Mouse (Mus musculus): ENCODE data around the gene Rplp2. TPM values are rescaled to one million over a fixed set of nuclear protein-coding genes. Genes with fewer than 3 reads are reported as not detected.
"Not testable (repeated sequence)": the region's sequence is repeated elsewhere in the genome, so short reads cannot be mapped to it uniquely, and the experiment has no call there.

The Rplp2 gene
- polyA plus RNA-seq, 1 experiment, result 693 TPM

DNA sequence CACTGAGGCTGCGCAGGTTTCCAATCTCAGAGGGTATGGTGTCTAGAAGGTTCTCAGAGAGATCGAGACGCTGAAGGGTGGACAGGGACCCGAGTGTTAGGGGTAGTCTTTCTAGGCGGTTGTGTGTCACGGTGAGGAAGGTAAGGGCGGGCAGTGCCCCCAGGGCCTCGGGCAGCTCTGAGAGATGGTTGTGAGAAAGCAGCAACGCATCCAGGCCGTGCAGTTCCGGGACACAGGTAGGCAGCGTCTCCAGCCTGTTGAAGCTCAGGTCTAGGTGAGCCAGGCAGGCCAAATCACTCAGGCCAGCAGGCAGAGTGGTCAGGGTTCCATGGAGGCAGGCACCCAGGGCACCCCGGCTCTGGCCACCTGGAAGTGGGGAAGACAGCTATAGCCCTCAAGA, 5.0 kb upstream of the Rplp2 start:
- WGBS, result 90% methylated on average over 13 of the region's 13 CpGs
- DNase-seq (ENCODE audit: low read depth, low spot score), result no peak

DNA sequence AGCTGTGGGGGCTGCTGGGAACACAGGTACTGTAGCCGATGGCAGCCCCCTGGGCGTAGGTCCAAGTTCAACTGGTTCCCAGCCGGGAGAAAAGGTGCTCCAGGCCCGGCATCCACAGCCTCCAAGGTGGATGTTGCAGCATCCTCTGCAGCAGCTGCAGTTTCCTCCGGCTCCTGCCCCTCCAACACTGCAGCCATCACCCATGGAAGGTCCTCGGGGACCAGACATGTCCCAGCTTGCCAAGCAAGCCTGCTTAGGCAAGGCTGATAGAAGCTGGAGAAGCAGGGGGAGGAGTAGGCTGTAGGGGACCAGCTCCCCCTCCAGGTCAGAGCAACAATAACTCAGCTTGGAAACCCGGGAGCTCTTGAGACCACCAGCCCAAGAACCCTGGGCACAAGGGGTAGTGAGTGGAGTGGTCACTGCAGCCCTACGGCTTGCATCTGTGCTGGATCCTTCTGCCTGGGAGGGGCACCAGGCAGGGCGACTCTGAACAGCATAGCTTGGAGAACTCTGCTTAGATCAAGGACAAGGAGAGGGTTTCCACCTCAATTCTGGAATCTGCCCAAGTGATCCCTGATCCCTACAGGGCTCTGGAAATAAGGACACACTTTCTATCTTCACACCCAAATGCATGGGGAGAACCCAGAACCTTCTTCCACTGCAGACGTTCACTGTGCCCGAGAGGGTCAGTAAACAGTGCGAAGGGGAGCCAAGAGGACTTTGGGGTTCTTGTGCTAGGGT, 3.9 kb upstream of the Rplp2 start:
- 7% methylated on average over 12 of the region's 12 CpGs for WGBS
- DNase-seq (ENCODE audit: low read depth, low spot score), result no peak

DNA sequence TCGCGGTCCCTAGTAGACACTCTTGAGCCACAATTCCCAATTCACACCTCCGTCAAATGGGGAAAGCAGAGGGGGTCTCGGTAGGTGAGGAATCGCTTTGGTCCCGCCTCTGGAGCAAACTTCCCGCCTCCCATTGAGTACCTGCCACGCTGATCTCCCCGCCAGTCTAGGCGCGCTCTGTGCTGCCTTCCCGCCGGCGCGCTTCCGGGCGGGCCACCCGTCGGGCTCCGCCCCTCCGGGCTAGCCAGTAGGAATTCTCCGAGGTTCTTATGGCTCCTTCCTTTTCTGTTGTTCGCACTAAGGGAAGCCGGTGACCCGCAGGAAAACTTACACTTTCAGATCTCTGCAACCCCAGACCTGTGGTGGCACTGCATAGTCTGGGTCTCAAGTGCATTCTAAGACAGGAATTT, 3.3 kb upstream of the Rplp2 start, which contains the start of gene Pidd1:
Pidd1 (minus strand) TSS at position 198 of the 410 bp plus-strand sequence.
- under 1% methylated on average over 25 of the region's 25 CpGs for WGBS
- no peak for DNase-seq (ENCODE audit: low read depth, low spot score)

DNA sequence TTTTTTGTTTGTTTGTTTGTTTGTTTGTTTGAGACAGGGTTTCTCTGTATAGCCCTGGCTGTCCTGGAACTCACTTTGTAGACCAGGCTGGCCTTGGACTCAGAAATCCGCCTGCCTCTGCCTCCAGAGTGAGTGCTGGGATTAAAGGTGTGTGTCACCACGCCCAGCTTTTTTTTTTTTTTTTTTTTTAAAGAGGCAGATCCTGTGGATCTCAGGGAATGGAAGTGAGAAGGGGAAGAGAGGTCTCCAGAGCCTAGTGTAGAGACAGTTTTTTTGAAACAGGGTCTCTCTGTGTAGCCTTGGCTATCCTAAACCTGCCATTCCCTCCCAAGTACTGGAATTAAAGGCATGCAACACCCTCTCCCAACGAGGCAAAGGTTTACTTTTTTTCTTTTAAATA, 796 bp upstream of the Rplp2 start:
- DNase-seq (ENCODE audit: low read depth, low spot score), result not testable (repeated sequence)
- 53% methylated on average over 3 of the region's 3 CpGs for WGBS

DNA sequence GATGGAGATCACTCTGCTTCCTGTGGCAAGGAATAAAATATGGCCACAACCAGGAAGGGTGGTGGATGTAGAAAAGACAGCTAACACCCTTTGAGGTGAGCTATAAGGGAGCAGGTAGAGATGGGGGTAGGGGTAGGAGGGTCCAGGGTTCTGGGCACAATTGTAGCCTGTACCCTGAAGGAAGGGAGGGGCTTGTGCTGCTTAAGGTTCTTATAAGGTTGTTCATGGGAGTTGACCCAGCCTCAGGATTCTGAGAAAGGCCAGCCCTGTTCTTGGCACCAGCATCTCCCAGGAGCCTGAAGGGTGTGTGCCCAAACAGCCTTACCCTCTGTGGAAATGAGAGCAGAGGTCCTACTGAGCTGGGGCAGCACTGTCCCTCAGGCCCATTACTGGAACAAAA, 4.8 kb downstream of the Rplp2 start:
- DNase-seq (ENCODE audit: low read depth, low spot score), result no peak

DNA sequence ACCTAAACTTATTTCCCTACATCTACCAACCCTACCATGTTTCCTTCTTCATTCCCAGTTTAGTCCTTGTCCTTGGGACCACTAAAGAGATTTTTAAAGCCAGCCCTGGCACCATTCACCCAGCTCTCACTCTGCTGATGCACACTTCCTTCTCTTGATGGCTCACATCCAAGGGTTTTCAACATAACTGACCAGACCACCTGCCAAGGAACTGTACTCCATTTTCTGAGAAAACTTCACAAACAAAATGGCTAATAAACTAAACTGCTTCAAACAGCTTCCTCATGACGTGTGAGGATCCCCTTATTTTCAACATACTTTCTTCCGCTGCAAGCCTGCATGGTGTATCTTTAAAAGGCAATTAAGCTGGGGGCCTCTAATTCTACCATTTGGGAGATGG, 6.5 kb downstream of the Rplp2 start:
- 37% methylated on average over 2 of the region's 2 CpGs for WGBS
- DNase-seq (ENCODE audit: low read depth, low spot score), result no peak

DNA sequence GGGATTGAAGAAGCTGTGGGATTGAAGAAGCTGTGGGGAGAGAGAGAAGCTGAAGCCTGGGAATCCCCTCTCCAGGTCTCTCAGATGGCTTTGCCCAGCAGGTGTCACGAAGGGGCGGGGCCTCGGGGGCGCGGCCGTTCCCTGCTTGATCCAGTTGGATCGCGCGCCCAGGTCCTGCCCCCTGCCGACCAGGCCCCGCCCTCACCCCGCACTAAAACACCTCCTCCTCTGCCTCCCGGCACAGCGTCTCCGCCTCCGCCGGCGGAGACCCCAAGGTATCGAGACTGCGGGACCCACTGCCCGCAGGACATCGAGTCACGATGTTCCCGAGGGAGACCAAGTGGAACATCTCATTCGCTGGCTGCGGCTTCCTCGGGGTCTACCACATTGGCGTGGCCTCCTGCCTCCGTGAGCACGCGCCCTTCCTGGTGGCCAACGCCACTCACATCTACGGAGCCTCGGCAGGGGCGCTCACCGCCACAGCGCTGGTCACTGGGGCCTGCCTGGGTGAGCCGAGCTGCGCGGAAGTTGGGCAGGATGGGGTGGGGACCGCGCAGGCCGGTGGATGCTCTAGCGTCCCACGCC, 7.9 kb downstream of the Rplp2 start, which contains the start of gene Pnpla2:
Pnpla2 (plus strand) TSS at position 232 of the 585 bp plus-strand sequence.
- under 1% methylated on average over 43 of the region's 45 CpGs for WGBS

DNA sequence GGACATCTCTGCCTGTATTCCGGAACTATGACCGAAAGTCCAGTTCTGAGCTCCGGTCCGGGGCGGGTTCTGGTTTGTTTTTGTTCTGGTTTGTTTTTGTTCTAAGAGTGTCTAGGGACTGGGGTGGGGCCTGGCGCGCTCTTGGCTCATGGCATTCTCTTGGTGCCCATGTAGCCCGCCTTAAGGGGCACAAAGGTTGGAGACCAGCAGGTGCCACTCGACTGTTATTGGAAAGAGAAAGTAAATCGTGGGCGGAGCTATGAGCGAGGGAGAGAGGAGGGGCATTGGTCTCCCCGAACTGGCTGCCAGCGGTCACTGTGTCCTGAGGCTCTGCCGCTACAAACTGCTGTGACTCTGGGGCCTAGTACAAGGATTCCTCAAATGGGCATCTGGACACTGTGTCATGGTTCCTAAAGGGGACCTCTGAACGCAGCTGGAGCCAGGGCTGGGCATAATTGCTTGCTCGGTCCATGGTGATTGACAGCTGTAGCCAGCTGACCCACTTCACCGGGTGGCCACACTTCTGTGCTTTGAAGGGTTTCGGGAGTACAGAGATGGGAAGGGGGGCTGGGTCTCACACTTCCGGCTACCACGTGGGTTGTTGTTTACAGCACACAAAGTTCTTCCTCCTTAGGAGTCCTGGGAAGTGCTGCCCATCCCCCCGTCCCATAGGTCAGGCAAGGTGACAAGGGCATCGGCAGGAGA, 8.6 kb downstream of the Rplp2 start:
- WGBS, result under 1% methylated on average over 23 of the region's 23 CpGs
- DNase-seq (ENCODE audit: low read depth, low spot score), result no peak

More for the DNA sequence above, 7.9 kb downstream of the Rplp2 start, which contains the start of gene Pnpla2:
- DNase-seq (ENCODE audit: low read depth, low spot score), result no peak

DNA sequence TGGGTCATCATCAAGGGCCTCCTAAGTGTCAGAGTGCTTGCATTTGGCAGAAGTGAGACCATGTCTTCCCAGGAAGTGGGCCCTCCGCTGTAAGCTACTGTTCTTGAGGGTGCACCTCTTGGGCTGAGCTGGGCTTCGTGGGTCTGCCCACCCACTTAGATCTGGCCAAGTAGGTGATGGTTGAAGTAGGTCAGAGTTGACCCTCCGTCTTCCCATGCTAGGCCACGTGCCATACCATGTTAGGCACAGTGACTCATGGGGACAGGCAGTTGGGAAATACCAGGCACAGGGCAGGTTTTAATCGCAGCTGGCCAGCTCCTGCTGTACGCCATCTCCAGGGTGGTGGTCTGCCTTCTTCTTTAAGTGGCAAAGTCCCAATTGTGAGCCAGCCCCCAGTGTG, 9.6 kb downstream of the Rplp2 start:
- 47% methylated on average over 6 of the region's 6 CpGs for WGBS
- DNase-seq (ENCODE audit: low read depth, low spot score), result no peak

DNA sequence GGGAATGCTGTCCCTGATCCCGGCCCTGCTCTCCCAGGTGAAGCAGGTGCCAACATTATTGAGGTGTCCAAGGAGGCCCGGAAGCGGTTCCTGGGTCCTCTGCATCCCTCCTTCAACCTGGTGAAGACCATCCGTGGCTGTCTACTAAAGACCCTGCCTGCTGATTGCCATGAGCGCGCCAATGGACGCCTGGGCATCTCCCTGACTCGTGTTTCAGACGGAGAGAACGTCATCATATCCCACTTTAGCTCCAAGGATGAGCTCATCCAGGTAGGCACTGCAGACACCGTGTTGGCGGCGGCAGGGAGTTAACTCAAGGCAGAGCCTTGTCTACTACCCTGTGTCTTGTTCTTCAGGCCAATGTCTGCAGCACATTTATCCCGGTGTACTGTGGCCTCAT, 10.1 kb downstream of the Rplp2 start:
- no peak for DNase-seq (ENCODE audit: low read depth, low spot score)
- 85% methylated on average over 14 of the region's 14 CpGs for WGBS

DNA sequence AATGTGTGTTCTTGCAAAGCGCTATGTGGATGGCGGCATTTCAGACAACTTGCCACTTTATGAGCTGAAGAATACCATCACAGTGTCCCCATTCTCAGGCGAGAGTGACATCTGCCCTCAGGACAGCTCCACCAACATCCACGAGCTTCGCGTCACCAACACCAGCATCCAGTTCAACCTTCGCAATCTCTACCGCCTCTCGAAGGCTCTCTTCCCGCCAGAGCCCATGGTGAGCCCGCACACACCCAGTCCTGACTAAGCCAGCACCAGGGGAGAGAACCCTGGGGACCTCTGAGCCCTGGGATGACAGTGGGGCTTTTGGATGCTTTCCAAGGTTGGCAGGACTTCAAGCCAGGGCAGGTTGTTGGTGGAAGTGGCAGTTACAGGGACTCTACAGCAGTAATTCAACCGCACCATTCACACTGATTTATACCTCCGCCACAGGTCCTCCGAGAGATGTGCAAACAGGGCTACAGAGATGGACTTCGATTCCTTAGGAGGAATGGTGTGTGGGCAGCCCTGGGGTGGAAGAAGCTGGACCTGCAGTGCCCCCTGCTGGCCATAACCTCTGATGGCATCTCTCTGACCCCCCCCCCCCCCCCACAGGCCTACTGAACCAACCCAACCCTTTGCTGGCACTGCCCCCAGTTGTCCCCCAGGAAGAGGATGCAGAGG, 11.0 kb downstream of the Rplp2 start:
- DNase-seq (ENCODE audit: low read depth, low spot score), result no peak
- WGBS, result 52% methylated on average over 15 of the region's 15 CpGs

DNA sequence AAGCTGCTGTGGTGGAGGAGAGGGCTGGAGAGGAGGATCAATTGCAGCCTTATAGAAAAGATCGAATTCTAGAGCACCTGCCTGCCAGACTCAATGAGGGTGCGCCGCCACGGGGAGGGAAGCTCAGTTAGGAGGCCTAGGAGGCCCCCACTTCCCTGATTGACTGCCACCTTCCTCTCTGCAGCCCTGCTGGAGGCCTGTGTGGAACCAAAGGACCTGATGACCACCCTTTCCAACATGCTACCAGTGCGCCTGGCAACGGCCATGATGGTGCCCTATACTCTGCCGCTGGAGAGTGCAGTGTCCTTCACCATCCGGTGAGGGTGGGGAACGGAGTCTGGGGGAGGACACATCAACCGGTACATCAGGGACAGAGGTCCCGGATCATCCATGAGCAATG, 11.5 kb downstream of the Rplp2 start:
- DNase-seq (ENCODE audit: low read depth, low spot score), result no peak
- WGBS, result 91% methylated on average over 11 of the region's 11 CpGs

DNA sequence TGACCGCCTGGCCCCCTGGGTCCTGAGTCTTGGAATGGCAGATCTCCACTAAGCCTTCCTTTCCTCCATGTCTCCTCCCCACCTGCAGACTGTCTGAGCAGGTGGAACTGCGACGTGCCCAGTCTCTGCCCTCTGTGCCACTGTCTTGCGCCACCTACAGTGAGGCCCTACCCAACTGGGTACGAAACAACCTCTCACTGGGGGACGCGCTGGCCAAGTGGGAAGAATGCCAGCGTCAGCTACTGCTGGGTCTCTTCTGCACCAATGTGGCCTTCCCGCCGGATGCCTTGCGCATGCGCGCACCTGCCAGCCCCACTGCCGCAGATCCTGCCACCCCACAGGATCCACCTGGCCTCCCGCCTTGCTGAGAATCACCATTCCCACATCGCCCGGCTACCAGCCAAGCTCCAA, 12.1 kb downstream of the Rplp2 start:
- DNase-seq (ENCODE audit: low read depth, low spot score), result no peak
- 91% methylated on average over 17 of the region's 17 CpGs for WGBS

DNA sequence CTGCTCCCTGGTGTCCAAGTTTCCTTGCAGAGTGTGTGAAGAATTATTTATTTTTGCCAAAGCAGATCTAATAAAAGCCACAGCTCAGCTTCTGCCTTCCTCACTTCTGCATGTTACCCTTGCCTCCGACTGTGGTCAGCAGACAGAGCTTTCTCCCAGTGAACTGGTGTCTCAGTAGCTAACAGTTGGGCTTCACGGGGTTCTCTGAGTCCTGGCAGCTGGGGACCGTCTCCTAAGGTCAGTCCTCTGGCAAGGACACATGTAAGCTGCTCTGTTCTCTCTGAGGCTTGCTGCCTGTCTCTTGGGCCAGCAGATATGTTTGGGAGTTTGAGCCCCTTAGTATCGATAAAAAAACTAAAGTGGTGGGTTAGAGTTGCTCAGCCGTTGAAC, 12.8 kb downstream of the Rplp2 start:
- 28% methylated on average over 5 of the region's 5 CpGs for WGBS
- DNase-seq (ENCODE audit: low read depth, low spot score), result no peak

DNA sequence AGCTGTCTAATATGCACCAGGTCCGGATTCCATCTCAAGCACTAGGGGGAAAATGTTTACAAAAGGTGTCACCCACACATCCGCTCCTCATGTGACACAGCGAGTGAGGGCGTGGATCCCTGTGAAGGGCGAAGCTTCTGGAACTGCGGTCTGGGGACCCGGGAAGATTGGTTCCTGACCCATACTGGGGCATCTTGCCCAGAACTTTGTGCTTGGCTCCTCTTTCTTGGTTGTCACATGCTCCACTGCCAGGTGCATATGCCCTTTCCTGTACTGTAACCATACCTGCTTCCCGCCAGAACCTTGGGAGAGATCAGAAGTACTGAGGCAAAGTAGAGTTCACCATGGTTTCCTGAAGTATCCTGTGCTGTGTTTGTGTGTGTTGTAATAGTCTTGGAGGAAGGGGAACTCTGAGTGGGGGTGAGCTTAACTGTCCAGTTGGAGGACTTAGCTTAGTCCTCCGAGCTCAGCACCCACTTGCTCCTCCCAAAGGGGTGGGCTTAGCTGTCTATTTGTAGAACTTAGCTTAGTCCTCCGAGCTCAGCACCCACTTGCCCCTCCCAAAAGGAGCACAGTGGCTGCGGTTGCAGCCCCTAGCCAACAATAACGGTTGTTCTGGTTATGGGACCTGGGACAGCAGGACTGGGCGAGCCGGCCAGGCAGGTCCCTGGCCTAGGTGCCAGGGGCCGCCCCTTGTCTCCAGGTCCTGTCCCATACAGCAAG, 13.4 kb downstream of the Rplp2 start, which contains the start of gene Cracr2b:
Cracr2b (plus strand) TSS at position 704 of the 723 bp plus-strand sequence.
- no peak for DNase-seq (ENCODE audit: low read depth, low spot score)
- WGBS, result 24% methylated on average over 15 of the region's 15 CpGs

DNA sequence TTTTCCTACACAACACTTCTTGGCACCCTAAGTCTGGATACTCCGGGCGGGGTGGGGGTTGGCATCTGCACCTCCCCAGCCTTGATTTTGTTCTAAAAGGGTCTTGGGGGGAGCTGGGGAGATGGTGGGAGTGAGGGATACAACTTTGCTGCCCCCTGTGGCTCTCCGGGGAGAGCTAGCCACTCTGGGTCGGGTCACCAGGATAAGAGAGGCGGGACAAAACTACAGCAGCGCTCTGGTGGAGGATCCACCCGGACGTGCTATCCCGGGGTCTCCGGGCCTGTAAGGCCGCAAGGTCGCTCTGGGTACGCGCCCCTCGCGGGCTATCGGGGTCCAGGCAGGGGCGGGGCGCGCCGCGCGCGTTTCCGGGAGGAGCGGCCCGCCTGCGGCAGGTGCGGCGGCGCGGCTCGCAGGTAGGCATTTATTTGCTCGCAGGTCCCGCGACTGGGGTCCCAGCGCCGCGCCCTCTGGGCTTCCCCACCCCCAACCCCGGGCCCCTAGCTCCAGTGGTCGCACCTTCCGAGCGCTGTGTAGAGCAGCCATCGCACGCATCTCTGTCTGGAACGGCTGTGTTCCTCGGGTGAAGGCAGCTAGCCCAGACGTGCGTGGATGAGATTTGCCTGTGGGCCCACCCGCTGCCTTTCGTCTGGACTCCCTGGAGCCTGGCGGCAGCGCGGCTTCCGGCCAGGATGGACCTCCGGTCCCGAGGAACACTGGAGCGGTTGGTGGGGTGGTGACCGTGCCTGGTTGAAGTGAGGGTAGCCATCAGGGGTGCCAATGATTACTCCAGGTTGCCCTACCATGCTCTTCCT, 14.6 kb downstream of the Rplp2 start:
- no peak for DNase-seq (ENCODE audit: low read depth, low spot score)

DNA sequence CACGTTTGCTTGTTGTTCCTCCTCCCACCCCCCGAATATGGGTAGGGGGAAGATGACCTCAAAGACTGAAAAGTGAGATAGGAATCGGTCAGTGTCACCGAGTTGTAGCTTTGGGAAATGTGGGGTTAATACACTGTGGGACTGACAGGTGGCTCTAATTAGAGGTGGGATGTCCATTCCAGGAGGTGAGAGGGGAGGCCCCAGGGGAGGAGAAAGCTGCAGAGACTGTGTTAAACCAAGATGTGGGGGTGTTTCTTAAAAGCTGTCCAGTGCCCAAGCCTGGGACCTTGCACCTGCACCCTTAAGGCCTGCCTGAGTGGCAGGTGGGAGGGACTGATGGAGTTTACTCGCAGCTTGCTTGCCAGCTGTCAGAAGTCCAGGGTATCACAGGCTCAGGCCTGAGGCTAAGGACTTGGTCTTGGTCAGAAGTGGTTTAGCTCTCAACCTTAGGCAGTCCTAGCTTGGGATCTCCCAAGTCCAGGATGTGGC, 15.2 kb downstream of the Rplp2 start:
- DNase-seq (ENCODE audit: low read depth, low spot score), result no peak
- WGBS, result 9% methylated on average over 5 of the region's 5 CpGs

More for the DNA sequence above, 14.6 kb downstream of the Rplp2 start:
- under 1% methylated on average over 59 of the region's 59 CpGs for WGBS

DNA sequence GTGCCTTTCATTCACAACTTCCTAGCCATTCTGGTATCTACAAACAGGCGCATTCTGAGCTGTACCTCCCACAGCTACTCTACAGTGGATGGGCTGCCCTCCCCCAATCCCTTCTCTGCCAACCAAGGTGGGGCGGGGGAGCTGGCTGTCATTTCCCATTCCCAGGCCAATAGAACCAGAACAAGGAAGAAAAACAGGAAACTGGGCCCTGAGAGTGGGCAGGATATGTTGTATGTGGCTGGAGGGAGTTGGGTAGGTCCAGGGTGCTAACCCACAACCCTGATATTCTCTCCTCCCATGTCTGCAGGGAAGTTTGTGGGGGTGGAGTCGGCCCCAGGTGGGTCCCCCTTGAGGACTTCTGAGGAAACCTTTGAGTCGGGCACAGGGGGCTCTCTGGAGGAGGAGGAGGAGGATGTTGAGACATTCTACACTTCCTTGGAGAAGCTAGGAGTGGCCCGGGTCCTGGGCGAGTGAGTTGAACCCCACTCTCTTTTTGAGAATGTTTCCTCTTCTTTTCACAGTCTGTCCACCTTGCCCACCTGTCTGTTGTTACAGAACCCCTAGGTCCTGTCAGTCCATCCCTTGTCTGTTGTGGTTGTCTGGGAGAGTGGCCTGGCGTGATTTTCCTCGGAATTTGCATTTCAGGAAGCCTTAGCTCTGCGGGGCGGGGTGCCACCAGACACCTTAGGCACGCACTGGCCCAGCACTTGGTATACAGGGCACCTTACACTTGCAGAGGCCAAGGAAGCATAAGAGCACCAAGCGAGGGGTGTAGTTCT, 16.8 kb downstream of the Rplp2 start:
- no peak for DNase-seq (ENCODE audit: low read depth, low spot score)
- 56% methylated on average over 12 of the region's 12 CpGs for WGBS
